Mouse (Mus musculus) ovary, postnatal 10 days (tissue): Measurements from ENCODE around the gene Zcchc2.

Experiments
- DNase-seq: peaks from one replicate; pipeline ENCODE4 v3.0.0; 2022; ENCODE audit warnings: low spot score

Gene Zcchc2

GRCm38 (mm10) chr1:106073166-106073565 is 83.0 kb downstream of the Zcchc2 start:
- DNase-seq = no peak

DNA sequence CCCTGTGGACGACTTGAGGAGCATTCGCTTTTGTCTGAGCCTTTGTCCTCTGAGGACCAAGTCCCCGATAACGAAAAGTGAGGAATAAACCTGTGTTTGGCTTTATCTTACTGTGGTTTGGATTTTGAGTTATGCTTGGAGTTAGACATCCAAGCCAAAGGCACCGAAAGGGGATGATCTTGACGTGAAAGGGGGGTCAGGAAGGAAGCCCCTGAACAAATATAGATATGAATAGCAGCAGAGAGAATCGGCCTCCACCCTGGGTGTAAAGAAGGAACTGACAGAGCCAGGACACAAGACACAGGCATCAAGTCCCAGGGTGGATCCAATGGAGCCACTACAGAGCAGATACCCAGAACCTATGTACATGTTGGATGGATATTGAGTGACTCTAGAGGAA is 83.9 kb downstream of the Zcchc2 start:
- DNase-seq = no peak

DNA sequence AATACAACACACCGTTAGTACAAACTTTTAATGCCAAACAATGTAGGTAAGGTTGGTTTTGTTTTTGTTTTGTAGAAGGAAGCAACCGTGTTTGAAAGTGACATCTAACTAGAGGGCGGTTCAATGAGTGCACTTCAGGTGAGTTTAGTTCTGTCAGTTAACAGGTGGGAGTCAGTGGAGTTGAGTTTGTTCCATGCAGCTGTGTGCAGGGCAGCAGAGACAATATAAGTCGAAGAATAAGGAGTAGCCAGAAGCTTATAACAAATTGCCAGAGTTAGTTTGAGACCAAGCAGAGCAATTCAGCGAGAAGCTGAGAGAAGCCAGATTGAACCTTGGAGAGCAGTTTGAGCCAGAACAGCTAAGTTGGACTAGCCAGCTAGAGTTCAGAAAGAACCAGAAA is 84.5 kb downstream of the Zcchc2 start:
- no peak for DNase-seq

- no peak for DNase-seq
Measured at GRCm38 (mm10) chr1:106076641-106077040, 86.4 kb downstream of the Zcchc2 start.

DNA sequence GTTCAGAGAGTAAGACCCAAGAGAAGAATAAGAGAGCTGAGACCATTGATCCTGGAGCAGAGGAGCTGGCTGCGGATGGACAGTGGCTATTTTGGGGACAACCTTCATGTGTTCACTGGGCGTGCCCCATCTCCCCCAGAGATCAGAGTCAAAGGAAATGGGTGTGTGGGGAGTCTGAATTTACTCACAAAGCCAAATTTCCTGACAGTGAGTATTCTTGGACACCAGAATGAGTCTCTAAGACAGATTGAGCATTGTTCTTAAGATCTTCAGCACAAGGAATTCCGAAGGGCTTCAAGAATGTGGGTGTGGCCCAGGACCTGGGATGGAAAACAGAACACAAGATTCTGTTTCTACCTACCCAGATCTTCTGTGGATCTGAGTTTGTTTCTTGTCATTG is 87.0 kb downstream of the Zcchc2 start:
- no peak for DNase-seq
